Mouse (Mus musculus): ENCODE data around the gene Ift140.
A peak's percentile ranks its signal among the peaks of the same experiment; 100 is the strongest.

Gene Ift140

DNA sequence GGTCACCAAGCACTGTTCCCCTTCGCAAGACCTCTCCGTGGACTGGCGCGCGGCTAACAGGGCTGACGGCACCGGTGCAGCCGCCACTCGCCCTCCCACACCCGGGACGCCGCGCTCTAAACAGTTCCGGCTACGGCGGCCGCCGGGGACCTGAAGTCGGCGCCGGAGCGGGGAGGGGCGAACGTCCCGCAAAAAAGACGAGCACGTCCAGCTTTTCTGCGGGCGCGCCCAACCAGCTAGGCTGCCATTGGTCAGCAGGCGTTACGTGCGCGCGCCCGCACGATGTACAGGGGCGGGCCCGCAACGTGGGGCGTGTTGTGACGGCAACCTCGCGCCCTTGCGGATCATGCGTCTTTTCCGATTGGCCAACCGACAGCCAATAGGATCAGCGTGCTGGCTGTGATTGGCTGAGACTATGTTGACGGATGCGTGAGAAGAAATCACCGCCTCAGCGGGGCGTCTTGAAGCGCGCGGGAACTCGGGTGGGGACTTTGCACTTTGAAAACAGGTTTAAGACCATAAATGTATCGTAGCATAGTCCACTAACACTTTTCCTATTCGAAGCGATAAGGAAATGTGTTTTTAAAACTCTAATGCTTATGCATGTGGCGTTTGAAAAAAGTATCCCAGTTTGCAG is at the start of gene Ift140, which contains the start of gene Cramp1l:
Gene Ift140, plus strand, starts transcription at position 431 of the 637 bp plus-strand sequence.
Gene Cramp1l, minus strand, starts transcription at position 134 of the 637 bp plus-strand sequence.
- ATAC-seq (ENCODE audit: low TSS enrichment): peak; percentile 95

- peak; percentile 82 for ATAC-seq (ENCODE audit: low TSS enrichment)
These were observed 28.7 kb upstream of the Ift140 start for GRCm38 (mm10) chr17:24987221-24987620.

- ATAC-seq (ENCODE audit: low TSS enrichment): no peak
These were observed 21.2 kb upstream of the Ift140 start for GRCm38 (mm10) chr17:24994721-24995120.

DNA sequence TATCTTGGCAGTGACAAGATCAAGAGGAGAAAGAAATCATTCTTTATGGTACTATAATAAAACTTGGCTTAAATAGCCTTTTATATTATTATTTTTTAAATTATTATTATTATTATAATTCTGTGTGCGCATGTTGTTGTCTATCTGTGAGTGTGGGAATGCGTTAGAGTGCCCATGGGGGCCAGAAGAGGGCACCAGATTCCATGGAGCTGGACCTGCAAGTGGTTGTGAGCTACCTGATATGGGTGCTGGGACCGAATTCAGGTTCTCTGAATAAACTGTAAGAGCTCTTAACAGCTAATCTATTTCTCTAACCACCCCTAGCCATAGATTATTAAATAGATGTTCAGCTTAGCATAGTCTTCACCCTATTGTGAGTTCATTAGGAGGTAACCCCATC is 10.8 kb upstream of the Ift140 start:
- ATAC-seq (ENCODE audit: low TSS enrichment): no peak

DNA sequence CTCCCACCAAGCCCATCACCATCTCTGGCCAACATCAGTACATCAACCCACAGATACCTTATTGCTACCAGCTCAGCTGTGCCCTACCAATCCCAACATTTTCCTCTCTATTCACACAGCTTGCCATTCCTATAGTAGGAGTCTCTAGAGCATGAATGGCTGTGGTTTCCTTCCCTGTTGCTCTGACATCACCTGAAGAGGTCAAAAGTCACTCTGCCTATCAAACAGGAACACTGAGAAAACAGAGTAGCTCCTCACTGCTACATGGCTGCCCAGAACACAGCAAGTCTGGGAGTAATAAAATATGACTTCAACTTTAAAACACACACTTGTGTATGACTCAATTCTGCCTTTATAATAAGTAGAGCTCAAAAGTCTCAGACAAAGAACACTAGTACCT is 8.4 kb upstream of the Ift140 start:
- no peak for ATAC-seq (ENCODE audit: low TSS enrichment)

GRCm38 (mm10) chr17:25013606-25014501 is 2.0 kb upstream of the Ift140 start:
- ATAC-seq (ENCODE audit: low TSS enrichment): no peak

DNA sequence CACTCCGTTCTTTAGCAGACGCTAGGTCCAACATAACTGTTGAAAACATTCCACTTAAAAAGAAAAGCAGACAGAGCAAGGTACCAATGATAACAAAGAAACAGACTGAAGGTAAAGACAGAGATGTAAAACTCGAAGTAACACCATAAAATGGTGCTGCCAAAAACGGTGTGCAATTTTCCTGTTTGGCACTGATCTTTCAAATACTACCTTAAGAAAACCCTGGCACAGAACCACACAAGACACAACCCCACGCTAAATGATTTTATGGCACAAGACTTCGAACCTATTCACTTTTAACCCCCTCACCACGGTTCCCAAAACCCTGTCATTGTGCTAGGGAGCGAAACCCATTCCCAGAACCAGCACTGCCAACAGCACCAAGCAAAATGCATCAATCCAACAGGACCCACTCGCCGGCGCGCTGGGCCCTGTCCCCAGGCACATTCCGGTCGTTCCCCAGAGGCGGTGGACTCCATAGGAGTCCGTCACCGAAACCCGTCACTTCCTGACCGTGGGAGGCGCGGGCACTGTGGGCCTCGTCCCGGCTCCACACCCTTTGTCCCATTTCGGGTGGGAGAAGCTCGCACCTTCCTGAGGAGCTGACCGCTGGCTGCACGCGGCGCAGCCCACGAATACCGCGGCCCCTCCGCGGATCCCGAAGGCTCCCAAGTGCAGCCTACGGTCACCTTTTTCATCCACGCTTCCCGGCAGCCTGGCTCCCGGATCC is 879 bp upstream of the Ift140 start:
- ATAC-seq (ENCODE audit: low TSS enrichment): peak; percentile 42; the same call in 1 of the 2 replicates

DNA sequence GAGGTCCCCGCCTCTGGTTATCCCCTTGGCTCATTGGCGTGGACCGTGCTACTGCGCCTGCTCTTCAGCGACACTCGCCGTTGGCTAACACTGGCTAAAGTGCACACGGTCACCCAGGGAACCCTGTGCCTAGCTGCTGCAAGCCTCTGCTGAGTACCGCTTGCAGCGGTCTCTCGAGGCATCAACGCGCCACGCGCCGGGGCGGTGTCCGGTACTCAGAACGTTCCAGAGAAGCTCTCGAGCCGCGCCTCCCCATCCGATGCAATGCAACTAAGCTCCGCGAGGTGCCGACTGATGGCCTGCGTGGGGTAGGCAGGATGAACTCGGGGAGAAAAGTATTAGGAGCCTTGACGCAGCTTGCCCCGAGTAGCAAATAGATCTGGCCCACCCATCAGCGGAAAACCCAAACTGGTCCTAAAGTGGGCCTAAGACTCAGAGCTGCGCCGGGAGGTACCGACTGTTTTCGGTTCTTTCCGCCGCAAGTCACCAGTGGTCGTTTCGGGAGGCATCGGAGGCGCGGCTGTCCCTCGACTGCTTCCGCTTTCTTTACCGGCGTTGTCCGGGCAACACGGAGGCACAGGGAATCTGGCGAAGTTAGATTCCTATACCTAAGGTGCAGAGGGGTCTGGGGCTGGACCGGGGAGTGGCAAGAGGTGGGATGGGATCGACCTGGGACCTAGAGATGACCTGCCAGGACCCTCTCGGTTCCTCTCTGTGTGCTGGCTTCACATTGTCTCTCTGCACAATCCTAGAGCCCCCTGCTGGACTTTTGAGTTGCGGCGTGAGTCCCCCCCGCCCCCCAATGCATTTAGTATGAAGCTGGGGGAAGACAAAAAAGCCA is 627 bp downstream of the Ift140 start:
- peak; percentile 81 for ATAC-seq (ENCODE audit: low TSS enrichment)

DNA sequence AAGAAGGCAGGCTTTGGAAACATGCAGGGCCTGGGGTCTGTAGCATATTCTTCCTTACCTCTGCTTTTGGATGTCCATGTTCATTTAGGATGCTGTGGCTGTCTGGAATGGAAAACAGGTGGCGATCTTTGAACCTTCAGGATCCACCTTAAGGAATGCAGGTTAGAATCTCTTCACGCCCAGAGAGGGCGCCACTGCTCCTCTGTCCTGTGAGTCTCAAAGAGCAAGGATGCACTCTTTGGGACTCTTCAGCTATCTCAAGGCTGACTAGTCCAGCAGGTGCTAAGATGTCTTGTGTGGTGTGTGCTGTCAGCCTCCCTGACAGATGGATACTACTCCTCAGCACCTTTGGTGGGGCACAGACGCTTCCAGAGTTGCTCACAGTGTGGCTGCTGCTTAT is 20.3 kb downstream of the Ift140 start:
- no peak for ATAC-seq (ENCODE audit: low TSS enrichment)

DNA sequence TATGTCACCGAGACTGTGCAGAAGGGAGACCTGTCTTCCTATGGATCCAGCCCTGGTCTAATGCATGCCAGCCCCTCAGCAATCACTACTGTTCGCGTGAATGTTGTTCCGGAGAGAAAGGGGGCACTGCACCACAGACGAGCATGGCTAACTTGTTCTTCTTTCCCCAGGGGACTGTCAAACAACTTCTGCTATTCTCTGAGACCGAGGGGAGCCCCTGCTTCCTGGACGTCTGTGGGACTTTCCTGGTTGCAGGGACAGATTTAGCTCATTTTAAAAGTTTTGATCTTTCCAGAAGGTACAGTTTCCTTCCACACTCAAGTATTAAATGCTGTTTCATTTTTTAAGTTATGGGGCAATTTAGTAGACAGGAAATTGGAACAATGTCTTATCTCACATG is 29.0 kb downstream of the Ift140 start:
- no peak for ATAC-seq (ENCODE audit: low TSS enrichment)

DNA sequence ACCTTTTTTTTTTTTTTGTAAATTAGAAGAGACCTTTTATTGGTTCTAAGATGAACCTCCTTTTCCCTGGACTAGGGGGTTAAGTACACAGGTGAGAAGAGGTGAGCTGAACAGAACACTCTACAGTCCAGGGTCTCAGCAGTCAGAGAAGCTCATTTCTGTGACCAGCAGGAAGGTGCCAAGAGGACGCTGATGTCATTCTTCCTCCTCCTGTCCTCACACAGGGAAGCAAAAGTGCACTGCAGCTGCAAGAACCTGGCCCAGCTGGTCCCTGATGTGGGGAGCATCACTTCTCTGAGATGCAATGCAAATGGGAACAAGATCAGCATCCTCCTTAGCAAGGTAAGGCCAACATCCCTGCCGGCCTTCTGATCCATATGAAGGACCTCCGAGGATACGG is 29.4 kb downstream of the Ift140 start:
- no peak for ATAC-seq (ENCODE audit: low TSS enrichment)

- peak; percentile 50; the same call in 1 of the 2 replicates for ATAC-seq (ENCODE audit: low TSS enrichment)
These were observed 31.3 kb downstream of the Ift140 start for GRCm38 (mm10) chr17:25047143-25047542.

DNA sequence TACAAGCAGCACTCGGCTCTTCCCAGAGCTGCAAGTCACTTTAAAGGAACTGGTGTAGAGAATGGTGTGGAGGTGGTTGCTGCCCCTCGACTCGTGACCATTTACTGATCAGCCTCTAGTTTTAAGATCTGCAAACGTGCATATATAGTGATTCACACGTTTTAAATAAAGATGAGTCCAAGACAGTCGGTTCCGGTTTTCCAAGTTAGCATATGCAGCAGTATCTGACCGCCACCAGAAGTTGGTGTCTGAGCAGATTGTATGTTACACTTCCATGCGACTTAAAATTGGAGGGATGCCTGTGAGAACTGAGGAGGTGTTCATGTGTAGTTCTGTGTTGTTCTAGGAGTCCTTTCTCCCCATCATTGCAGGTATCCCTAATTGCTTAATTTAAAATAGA is 37.4 kb downstream of the Ift140 start:
- ATAC-seq (ENCODE audit: low TSS enrichment): peak; percentile 52; the same call in 1 of the 2 replicates

DNA sequence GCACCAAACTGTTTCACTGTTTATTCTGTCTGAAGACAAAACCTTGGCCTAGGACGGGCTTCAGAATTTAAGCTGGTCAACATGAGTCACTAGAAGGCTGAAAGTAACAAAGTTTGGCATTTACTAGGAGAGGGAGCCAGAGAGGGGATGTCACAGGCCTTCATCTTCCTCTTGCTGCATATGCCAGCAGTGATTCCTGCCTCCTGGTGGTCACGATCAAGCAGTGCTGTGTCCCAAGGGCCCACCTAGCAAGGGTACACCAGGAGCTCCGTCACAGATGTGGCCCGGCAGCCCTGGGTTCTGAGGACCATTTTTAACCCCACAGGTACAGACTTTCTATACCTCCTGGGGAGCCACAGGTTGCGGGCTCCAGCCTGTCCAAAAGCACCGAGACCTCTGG is 41.2 kb downstream of the Ift140 start:
- ATAC-seq (ENCODE audit: low TSS enrichment): no peak

- no peak for ATAC-seq (ENCODE audit: low TSS enrichment)
These were observed 47.4 kb downstream of the Ift140 start for GRCm38 (mm10) chr17:25063261-25063660.

DNA sequence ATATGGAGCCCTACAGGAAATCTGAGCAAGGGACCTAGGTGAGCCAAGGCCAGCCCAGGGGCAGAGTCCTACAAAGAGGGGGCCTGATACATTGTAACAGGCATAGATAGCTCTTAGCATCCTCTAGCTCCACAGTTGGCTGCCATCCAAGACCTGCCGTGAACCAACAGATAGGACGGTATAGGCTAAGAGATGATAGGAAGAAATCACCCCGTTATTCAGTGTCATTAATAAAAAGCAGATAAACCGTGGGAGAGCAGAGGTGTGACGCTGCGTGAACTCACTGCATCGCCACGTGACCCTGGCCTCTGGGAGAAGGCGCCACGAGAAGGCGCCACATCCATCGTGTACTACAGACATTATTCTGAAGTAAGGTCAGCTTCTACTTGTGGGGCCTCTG is 48.0 kb downstream of the Ift140 start:
- no peak for ATAC-seq (ENCODE audit: low TSS enrichment)

GRCm38 (mm10) chr17:25064351-25064750 is 48.5 kb downstream of the Ift140 start:
- no peak for ATAC-seq (ENCODE audit: low TSS enrichment)

GRCm38 (mm10) chr17:25065189-25065588 is 49.3 kb downstream of the Ift140 start:
- ATAC-seq (ENCODE audit: low TSS enrichment): no peak

DNA sequence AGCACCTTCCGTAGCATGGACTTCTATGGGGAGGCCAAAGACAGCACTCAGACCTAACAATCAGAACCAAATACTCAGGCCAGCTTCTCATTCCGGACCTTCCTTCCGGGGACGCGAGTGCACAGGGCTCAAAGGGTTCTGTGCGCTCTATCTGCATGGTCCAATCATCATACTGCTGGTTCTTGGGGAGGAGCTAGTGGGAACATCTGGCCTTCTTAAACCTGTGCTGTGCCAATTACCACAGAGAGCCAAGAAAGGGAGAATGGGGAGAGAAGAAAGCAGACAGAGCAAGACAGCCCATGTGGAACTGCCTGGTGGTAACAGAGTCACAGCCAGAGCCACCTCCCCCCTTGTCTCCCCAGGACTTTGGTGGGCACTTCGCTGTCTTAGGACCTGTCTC is 50.7 kb downstream of the Ift140 start:
- ATAC-seq (ENCODE audit: low TSS enrichment): no peak

DNA sequence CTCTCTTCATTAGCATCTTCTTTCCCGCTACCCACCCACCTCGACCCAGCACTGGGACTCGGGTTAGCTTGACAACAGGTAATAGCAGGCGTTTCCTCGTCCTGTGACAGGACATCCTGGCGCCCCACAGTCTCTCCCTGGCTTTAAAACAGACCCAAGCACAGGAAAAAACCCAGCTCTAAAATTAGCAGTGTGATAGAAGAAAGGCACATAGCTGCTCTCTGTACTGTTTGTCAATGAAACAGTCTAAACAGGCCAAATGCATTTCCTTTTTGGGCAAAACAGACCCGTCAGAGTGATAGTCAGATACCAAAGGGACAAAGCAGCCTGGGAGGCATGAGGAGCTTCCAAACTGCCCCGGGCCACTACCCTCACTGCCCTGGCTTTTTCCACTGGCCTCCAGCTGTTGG is 51.6 kb downstream of the Ift140 start:
- no peak for ATAC-seq (ENCODE audit: low TSS enrichment)

DNA sequence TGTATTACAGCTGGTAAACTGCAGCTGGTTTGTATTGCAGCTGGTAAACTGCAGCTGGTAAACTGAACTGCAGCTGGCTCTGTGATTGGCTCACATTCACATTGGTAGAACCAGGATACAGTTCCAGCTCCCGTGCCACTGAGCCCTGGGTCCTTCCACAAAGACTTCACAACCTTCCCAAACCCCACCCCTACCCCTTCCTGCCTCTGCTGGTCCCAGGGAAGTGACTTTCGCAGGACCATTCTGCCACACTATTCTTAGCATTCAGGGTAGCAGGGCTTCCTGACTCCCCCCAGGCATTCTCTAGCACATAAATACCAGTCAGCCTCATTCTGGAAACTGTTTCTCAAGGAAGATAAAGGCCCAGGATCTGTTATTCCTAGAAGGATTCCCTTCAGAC is 52.8 kb downstream of the Ift140 start:
- no peak for ATAC-seq (ENCODE audit: low TSS enrichment)

Data from frontal cortex, adult (tissue).